Mouse (Mus musculus) limb, embryonic 14.5 days (tissue): ENCODE results near the gene Ctu2. TPM values are rescaled to one million over a fixed set of nuclear protein-coding genes. Genes with fewer than 3 reads are reported as not detected.

Source experiments
- ATAC-seq: fragments of 200-750 bp; cut with Nextera tagmentation; 2 replicates; pipeline ENCODE4 v1.8.0; 2017; ENCODE audit warnings: low read depth, moderate number of reproducible peaks, moderate TSS enrichment; ENCODE audit not compliant: low FRiP score
- DNase-seq: peaks from one replicate; pipeline ENCODE4 v3.0.0-alpha.2; 2015; ENCODE audit warnings: low spot score
- H3K27ac ChIP-seq: fragments of 300-500 bp; sonication (generic); replicated peaks from 2 replicates; pipeline ENCODE4 v1.5.1; 2014; ENCODE audit warnings: low read depth, mild to moderate bottlenecking, low read length, moderate library complexity, mixed read lengths
- H3K27me3 ChIP-seq: fragments of 300-500 bp; sonication (generic); 2 replicates; pipeline ENCODE4 v1.6.1; 2014; ENCODE audit warnings: low read length, mixed read lengths; ENCODE audit not compliant: control insufficient read depth, insufficient read depth
- H3K36me3 ChIP-seq: fragments of 300-500 bp; sonication (generic); 2 replicates; pipeline ENCODE4 v1.6.1; 2014; ENCODE audit warnings: mild to moderate bottlenecking, low read length, moderate library complexity, mixed read lengths; ENCODE audit not compliant: control insufficient read depth, insufficient read depth
- H3K4me1 ChIP-seq: fragments of 300-500 bp; sonication (generic); 2 replicates; pipeline ENCODE4 v1.6.1; 2014; ENCODE audit warnings: antibody characterized with exemption, low read length, mixed read lengths; ENCODE audit not compliant: control insufficient read depth, insufficient read depth
- H3K4me2 ChIP-seq: fragments of 300-500 bp; sonication (generic); replicated peaks from 2 replicates; pipeline ENCODE4 v1.6.1; 2014; ENCODE audit warnings: low read depth, mild to moderate bottlenecking, low read length, moderate library complexity; ENCODE audit not compliant: severe bottlenecking
- H3K4me3 ChIP-seq: fragments of 300-500 bp; sonication (generic); replicated peaks from 2 replicates; pipeline ENCODE4 v1.5.1; 2014; ENCODE audit warnings: low read length
- H3K9ac ChIP-seq: fragments of 300-500 bp; sonication (generic); 2 replicates; pipeline ENCODE4 v1.6.1; 2014; ENCODE audit warnings: mild to moderate bottlenecking, low read depth, low read length, moderate library complexity; ENCODE audit not compliant: severe bottlenecking
- H3K9me3 ChIP-seq: fragments of 300-500 bp; sonication (generic); 2 replicates; pipeline ENCODE4 v1.6.1; 2016; ENCODE audit warnings: low read length; ENCODE audit not compliant: control insufficient read depth
- POLR2A ChIP-seq: fragments of 200-500 bp; IDR thresholded peaks from 2 replicates; pipeline ENCODE4 v1.8.0; 2012; ENCODE audit warnings: inconsistent platforms, mild to moderate bottlenecking, moderate library complexity, borderline replicate concordance; ENCODE audit not compliant: insufficient read depth, insufficient read length; ENCODE audit errors: extremely low read depth
- WGBS: fragments of 180-500 bp; shearing (Covaris S2); extraction: QIAGEN DNeasy Blood & Tissue Kit; methylation state at CpG from one replicate; pipeline ENCODE4 v1.1.7; 2014; 5-methylcytosine and 5-hydroxymethylcytosine counted together
- polyA plus RNA-seq, 2 experiments: library from polyadenylated mRNA; depleted of rRNA in 1 of 2; stranded (reverse) in 1 of 2; unstranded in 1 of 2; fragments of >200 nt; fragmentation: Nextera tagmentation in 1 of 2; extraction: Ambion mirVana in 1 of 2; gene quantifications; 2 replicates each; pipeline versions ENCODE4 v1.2.1 to v1.2.3; 2012 to 2014

Gene Ctu2
- polyA plus RNA-seq, 2 experiments = 49.5 to 57.1 TPM

DNA sequence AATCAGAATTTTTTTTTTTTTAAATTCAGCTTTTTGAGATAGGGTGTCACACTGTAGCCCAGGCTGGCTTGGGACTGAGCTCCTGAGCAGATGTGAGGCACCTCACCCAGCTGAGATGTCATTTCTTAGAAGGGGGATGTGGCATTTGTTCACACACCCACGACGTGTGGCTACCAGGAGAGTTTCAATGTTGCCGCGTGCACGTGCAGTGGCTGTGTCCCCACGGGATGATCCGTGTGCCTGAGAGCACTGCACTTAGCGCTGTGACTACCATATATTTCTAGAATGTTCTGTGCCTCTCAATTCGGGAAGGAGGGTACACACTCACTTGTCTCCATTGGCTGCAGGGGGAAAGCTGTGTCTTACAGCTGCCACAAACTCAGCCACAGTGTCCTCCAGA is 39.8 kb upstream of the Ctu2 start:
- TF ChIP-seq POLR2A = no peak
- no peak overlapping the region for H3K4me2 ChIP-seq
- WGBS = 96% methylated on average over 9 of the region's 9 CpGs
- no peak overlapping the region for H3K4me3 ChIP-seq
- no peaks in the 10 kb centered on the region for H3K27me3 ChIP-seq
- no peak for ATAC-seq
- peaks cover 42% of the 10 kb centered on the region for H3K36me3 ChIP-seq
- H3K9ac ChIP-seq = no peak overlapping the region
- no peaks in the 10 kb centered on the region for H3K9me3 ChIP-seq
- no peak overlapping the region for H3K27ac ChIP-seq
- no peak for DNase-seq
- H3K4me1 ChIP-seq = peaks cover 14% of the 10 kb centered on the region

DNA sequence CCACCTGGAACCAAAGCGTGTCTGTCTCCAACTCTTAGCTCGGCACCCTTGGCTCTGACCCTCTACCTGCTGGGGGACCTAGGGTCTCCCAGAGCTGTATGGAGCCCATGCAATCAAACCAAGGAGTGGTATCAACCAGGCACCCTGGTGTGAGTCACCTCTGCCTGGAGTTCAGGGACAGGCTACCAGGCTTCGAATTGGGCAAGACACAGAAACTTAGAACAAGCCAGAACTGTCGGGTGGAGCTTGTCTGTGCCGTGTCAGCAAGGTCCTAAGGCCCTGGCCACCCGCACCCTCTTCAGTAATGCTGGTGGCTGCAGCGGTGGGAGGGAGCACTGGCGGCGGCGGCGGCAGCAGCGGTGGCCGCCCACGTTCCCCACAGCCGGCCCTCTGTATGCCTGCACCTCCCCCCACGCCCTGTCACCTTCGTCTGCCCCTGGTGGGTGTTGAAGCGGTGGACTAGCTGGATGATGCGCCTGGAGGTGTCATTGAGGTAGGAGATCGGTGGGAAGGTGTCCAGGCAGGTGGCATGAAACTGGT is 39.3 kb upstream of the Ctu2 start:
- no peak overlapping the region for H3K4me3 ChIP-seq
- H3K4me2 ChIP-seq = no peak overlapping the region
- H3K27me3 ChIP-seq = no peaks in the 10 kb centered on the region
- no peak overlapping the region for H3K27ac ChIP-seq
- TF ChIP-seq POLR2A = no peak
- WGBS = 86% methylated on average over 20 of the region's 20 CpGs
- ATAC-seq (no peak), DNase-seq (no peak)
- no peak overlapping the region for H3K9ac ChIP-seq
- peaks cover 42% of the 10 kb centered on the region for H3K36me3 ChIP-seq
- no peaks in the 10 kb centered on the region for H3K9me3 ChIP-seq
- peaks cover 12% of the 10 kb centered on the region for H3K4me1 ChIP-seq

DNA sequence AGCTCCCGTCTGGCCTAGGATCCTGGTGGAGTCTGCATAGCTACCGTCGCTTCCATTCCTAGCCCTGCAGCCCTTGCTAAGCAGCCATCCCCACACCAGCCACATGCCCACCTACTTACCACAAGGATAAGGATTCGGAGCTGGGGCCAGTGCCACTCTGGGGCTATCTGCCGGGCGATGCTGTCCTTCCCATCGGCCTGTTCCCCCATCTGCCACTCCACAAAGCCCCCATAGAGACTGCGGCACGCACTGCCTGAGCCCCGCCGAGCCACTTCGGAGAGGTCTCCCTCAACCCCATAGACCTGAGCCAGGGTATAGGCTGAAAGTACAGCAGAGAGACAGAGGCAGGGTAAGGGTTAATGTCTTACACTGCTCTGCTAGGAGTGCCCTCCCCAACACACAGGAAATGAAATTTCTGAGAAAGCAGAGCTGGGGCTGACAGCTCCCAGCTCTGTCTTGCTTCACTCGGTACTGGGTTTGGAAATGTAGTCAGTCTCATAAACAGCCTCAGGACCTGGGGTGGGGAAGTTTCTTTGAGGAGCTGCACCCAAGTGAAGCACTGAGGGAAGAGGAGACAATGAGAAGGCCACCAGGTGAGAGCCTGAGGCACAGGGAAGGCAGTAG is 38.1 kb upstream of the Ctu2 start:
- no peak for TF ChIP-seq POLR2A
- Histone ChIP-seq H3K9ac (no peak overlapping the region), H3K36me3 (peaks cover 42% of the 10 kb centered on the region), H3K4me1 (peaks cover 9% of the 10 kb centered on the region), H3K27me3 (no peaks in the 10 kb centered on the region), H3K27ac (no peak overlapping the region), H3K4me2 (no peak overlapping the region), H3K4me3 (no peak overlapping the region), H3K9me3 (no peaks in the 10 kb centered on the region)
- ATAC-seq (no peak), DNase-seq (no peak)
- WGBS = 86% methylated on average over 13 of the region's 13 CpGs

DNA sequence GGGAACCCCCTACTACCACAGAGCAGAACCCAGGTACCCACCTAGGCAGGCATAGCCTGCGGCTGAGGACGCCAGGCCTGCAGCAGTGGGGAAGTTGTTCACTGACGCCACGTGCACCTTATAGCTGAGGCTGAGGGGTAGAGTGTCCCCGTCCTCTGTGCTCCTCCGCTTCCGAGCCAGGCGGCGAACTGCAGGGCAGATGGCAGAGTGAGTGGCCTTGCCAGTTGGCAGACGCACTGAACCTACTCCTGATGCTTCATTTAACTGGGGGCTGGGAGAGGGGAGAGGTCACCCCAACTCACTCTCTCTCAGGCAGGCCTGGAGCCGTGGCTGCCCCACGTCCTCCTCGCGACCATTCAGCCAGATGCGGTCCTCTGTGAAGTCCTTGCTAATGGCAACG is 36.6 kb upstream of the Ctu2 start:
- peaks cover 42% of the 10 kb centered on the region for H3K36me3 ChIP-seq
- ATAC-seq (no peak), DNase-seq (no peak)
- TF ChIP-seq POLR2A = no peak
- H3K9me3 ChIP-seq = no peaks in the 10 kb centered on the region
- H3K4me1 ChIP-seq = peaks cover 6% of the 10 kb centered on the region
- H3K27ac ChIP-seq = no peak overlapping the region
- WGBS = 91% methylated on average over 16 of the region's 16 CpGs
- H3K9ac ChIP-seq = no peak overlapping the region
- no peaks in the 10 kb centered on the region for H3K27me3 ChIP-seq
- no peak overlapping the region for H3K4me3 ChIP-seq
- H3K4me2 ChIP-seq = no peak overlapping the region

- no peaks in the 10 kb centered on the region for H3K27me3 ChIP-seq
- TF ChIP-seq POLR2A = no peak
- WGBS = 100% methylated on average over 1 of the region's 1 CpGs
Measured at GRCm38 (mm10) chr8:122441326-122441725, 34.6 kb upstream of the Ctu2 start.

GRCm38 (mm10) chr8:122442356-122442755 is 33.6 kb upstream of the Ctu2 start:
- Histone ChIP-seq H3K4me3 (peak overlapping the region; percentile 68), H3K4me2 (peak overlapping the region; percentile 95), H3K27me3 (no peaks in the 10 kb centered on the region), H3K36me3 (peaks cover 18% of the 10 kb centered on the region), H3K9me3 (no peaks in the 10 kb centered on the region), H3K4me1 (peaks cover 14% of the 10 kb centered on the region), H3K27ac (no peak overlapping the region), H3K9ac (peak overlapping the region; percentile 65)
- ATAC-seq (no peak), DNase-seq (no peak)
- no peak for TF ChIP-seq POLR2A
- WGBS = 14% methylated on average over 7 of the region's 7 CpGs

More at GRCm38 (mm10) chr8:122441326-122441725, 34.6 kb upstream of the Ctu2 start:
- no peak for DNase-seq
- H3K9me3 ChIP-seq = no peaks in the 10 kb centered on the region
- peaks cover 29% of the 10 kb centered on the region for H3K36me3 ChIP-seq
- no peak overlapping the region for H3K4me2 ChIP-seq
- no peak for ATAC-seq
- H3K4me3 ChIP-seq = no peak overlapping the region
- peaks cover 14% of the 10 kb centered on the region for H3K4me1 ChIP-seq
- H3K9ac ChIP-seq = no peak overlapping the region
- H3K27ac ChIP-seq = no peak overlapping the region
